Mouse (Mus musculus) thymus, postnatal 10 days (tissue): ENCODE measurements at regions not wholly inside any gene's neighbourhood (a gene's known extent, or its start where the extent isn't known, plus 50 kb on each side); places are given as distances from the start of the nearest gene placed in this dataset.
"Not testable (repeated sequence)": the region's sequence is repeated elsewhere in the genome, so short reads cannot be mapped to it uniquely, and the experiment has no call there.

Experiments used
- DNase-seq, 2 experiments: peaks; one replicate each; pipeline ENCODE4 v3.0.0; 2021; ENCODE audit warnings: low spot score in 2 of 2

- DNase-seq = no peak
These were observed 448.1 kb upstream of the Smim15 start for GRCm38 (mm10) chr13:107596183-107596582.

- no peak for DNase-seq
These were observed 455.7 kb upstream of the Smim15 start for GRCm38 (mm10) chr13:107588399-107589002.

GRCm38 (mm10) chr13:107587678-107588077, 456.6 kb upstream of the Smim15 start:
- DNase-seq = no peak

- no peak for DNase-seq
These were observed 458.3 kb upstream of the Smim15 start for GRCm38 (mm10) chr13:107585936-107586335.

- DNase-seq = no peak
These were observed 458.9 kb upstream of the Smim15 start for GRCm38 (mm10) chr13:107585353-107585752.

- DNase-seq = no peak
These were observed 465.3 kb upstream of the Smim15 start for GRCm38 (mm10) chr13:107578968-107579367.

- DNase-seq = no peak
These were observed 466.4 kb upstream of the Smim15 start for GRCm38 (mm10) chr13:107577809-107578208.

- no peak for DNase-seq
These were observed 467.0 kb upstream of the Smim15 start for GRCm38 (mm10) chr13:107577272-107577671.

- DNase-seq = no peak
These were observed 467.5 kb upstream of the Smim15 start for GRCm38 (mm10) chr13:107576701-107577100.

- no peak for DNase-seq
These were observed 469.2 kb upstream of the Smim15 start for GRCm38 (mm10) chr13:107575025-107575424.

- no peak for DNase-seq
These were observed 470.5 kb upstream of the Smim15 start for GRCm38 (mm10) chr13:107573499-107574355.

GRCm38 (mm10) chr13:107571539-107571938, 472.7 kb upstream of the Smim15 start:
- peak; percentile 50 to 56 for DNase-seq

- no peak for DNase-seq
These were observed 474.8 kb upstream of the Smim15 start for GRCm38 (mm10) chr13:107569477-107569876.

GRCm38 (mm10) chr13:107568701-107569121, 475.5 kb upstream of the Smim15 start:
- DNase-seq = peak; percentile 49 to 55

- DNase-seq = no peak
These were observed 481.8 kb upstream of the Smim15 start for GRCm38 (mm10) chr13:107562463-107562862.

GRCm38 (mm10) chr13:107561529-107561928, 482.7 kb upstream of the Smim15 start:
- DNase-seq = no peak

- DNase-seq = no peak
These were observed 488.3 kb upstream of the Smim15 start for GRCm38 (mm10) chr13:107555958-107556357.

- DNase-seq = no peak
These were observed 490.2 kb upstream of the Smim15 start for GRCm38 (mm10) chr13:107554091-107554490.

GRCm38 (mm10) chr13:107552165-107552564, 492.1 kb upstream of the Smim15 start:
- DNase-seq = no peak

- not testable (repeated sequence) for DNase-seq
These were observed 494.3 kb upstream of the Smim15 start for GRCm38 (mm10) chr13:107549995-107550394.

- no peak for DNase-seq
These were observed 497.2 kb upstream of the Smim15 start for GRCm38 (mm10) chr13:107547073-107547472.

- no peak for DNase-seq
These were observed 497.9 kb upstream of the Smim15 start for GRCm38 (mm10) chr13:107546181-107546900.

GRCm38 (mm10) chr13:107541635-107541955, 502.7 kb upstream of the Smim15 start:
- no peak for DNase-seq
